In genomic region chr1:92976141-92976566, GRCm38 (mm10) we compare ENCODE assay signal across 15 mouse cellular contexts. TPM values are rescaled to one million over a fixed set of nuclear protein-coding genes. Genes with fewer than 3 reads are reported as not detected.
A peak's percentile ranks its signal among the peaks of the same experiment; 100 is the strongest.
DNase-seq lines count a peak whose midpoint lies in the region; ATAC-seq and TF ChIP-seq lines count a peak whose summit lies in the region.
"Had no signal": no experiment of that assay in that cellular context is flagged by ENCODE, and none has a peak within 500 bp of the region (broad histone marks: within the 10 kb centered on the region; RNA-seq: fewer than 3 reads in every experiment).

No protein-coding gene starts in this region.

- H3K27ac ChIP-seq in kidney, embryonic 16.5 days (ENCODE audit: low read length), result no peak overlapping the region
- peak overlapping the region; percentile 1; the same call in 1 of the 2 replicates for H3K27ac ChIP-seq in heart, embryonic 13.5 days (replicated peaks)
- H3K27ac ChIP-seq in forebrain, embryonic 13.5 days, result no peak overlapping the region
- no peak overlapping the region for H3K27ac ChIP-seq in left cerebral cortex, adult 2 months
- H3K27ac ChIP-seq: gastrocnemius, adult 2 months had no signal

- no peaks in the 10 kb centered on the region for H3K36me3 ChIP-seq in kidney, embryonic 16.5 days (ENCODE audit: insufficient read depth, low read length)
- H3K36me3 ChIP-seq in heart, embryonic 13.5 days, result no peaks in the 10 kb centered on the region
- no peaks in the 10 kb centered on the region for H3K36me3 ChIP-seq in forebrain, embryonic 13.5 days (ENCODE audit: poor library complexity, severe bottlenecking)

- DNase-seq in kidney, adult 11 months, result peak; percentile 38
- DNase-seq in adrenal gland, postnatal 25 days, result peak; percentile 28
- DNase-seq in lung, postnatal 14 days, result peak; percentile 49
- DNase-seq in left cerebral cortex, adult 11 months (ENCODE audit: low spot score), result no peak
- DNase-seq in left cerebral cortex, adult 2 months (ENCODE audit: extremely low spot score in 1 of 2, low spot score in 2 of 2), result no peak
- DNase-seq: cerebellum, adult 18-20 months; gastrocnemius, adult 2 months; right cerebral cortex, postnatal 4 days; thymus, postnatal 4 days had no signal

- ATAC-seq in kidney, embryonic 16.5 days (ENCODE audit: low FRiP score, low TSS enrichment), result no peak
- ATAC-seq in heart, embryonic 13.5 days (ENCODE audit: extremely low read depth, insufficient number of reproducible peaks, low FRiP score, low TSS enrichment), result 0 out of 2 replicates have a peak, but pooled peaks have one; percentile 28
- no peak for ATAC-seq in forebrain, embryonic 13.5 days
- ATAC-seq: inflammation-experienced regulatory T-cells, adult 6 months had no signal

- WGBS in kidney, embryonic 16.5 days, result 49% methylated on average over 6 of the region's 6 CpGs
- WGBS in heart, embryonic 13.5 days, result 19% methylated on average over 6 of the region's 6 CpGs
- 58% methylated on average over 6 of the region's 6 CpGs for WGBS in forebrain, embryonic 13.5 days

- H3K4me1 ChIP-seq in kidney, embryonic 16.5 days (ENCODE audit: insufficient read depth, low read length), result peaks cover 6% of the 10 kb centered on the region; the same call in 1 of the 2 replicates
- peaks cover 63% of the 10 kb centered on the region for H3K4me1 ChIP-seq in heart, embryonic 13.5 days
- peaks cover 6% of the 10 kb centered on the region; the same call in 1 of the 2 replicates for H3K4me1 ChIP-seq in forebrain, embryonic 13.5 days

- no peak overlapping the region for H3K4me2 ChIP-seq in kidney, embryonic 16.5 days (replicated peaks; ENCODE audit: low read depth, low read length)
- no peak overlapping the region for H3K4me2 ChIP-seq in heart, embryonic 13.5 days
- no peak overlapping the region for H3K4me2 ChIP-seq in forebrain, embryonic 13.5 days

- H3K4me3 ChIP-seq in kidney, embryonic 16.5 days (ENCODE audit: low read length), result no peak overlapping the region
- no peak overlapping the region for H3K4me3 ChIP-seq in heart, embryonic 13.5 days
- H3K4me3 ChIP-seq in forebrain, embryonic 13.5 days, result no peak overlapping the region
- no peak overlapping the region for H3K4me3 ChIP-seq in left cerebral cortex, adult 2 months
- H3K4me3 ChIP-seq: gastrocnemius, adult 2 months; myocyte had no signal

- TF ChIP-seq CTCF in left cerebral cortex, adult 2 months (IDR thresholded peaks at IDR 0.05), result no peak

- no peaks in the 10 kb centered on the region for H3K9me3 ChIP-seq in kidney, embryonic 16.5 days (ENCODE audit: low read length)
- no peaks in the 10 kb centered on the region for H3K9me3 ChIP-seq in heart, embryonic 13.5 days
- no peaks in the 10 kb centered on the region for H3K9me3 ChIP-seq in forebrain, embryonic 13.5 days (replicated peaks)

- no peaks in the 10 kb centered on the region for H3K27me3 ChIP-seq in kidney, embryonic 16.5 days (ENCODE audit: insufficient read depth, low read length)
- H3K27me3 ChIP-seq in heart, embryonic 13.5 days (replicated peaks), result peaks cover 22% of the 10 kb centered on the region
- H3K27me3 ChIP-seq in forebrain, embryonic 13.5 days, result no peaks in the 10 kb centered on the region

- intact Hi-C loops in left cerebral cortex, adult 2 months (cut with DNase I), result no loop called here

- H3K9ac ChIP-seq in kidney, embryonic 16.5 days (replicated peaks; ENCODE audit: low read length), result no peak overlapping the region
- no peak overlapping the region for H3K9ac ChIP-seq in heart, embryonic 13.5 days
- H3K9ac ChIP-seq in forebrain, embryonic 13.5 days, result no peak overlapping the region

RNA-seq across cellular contexts. Expression of gene Gpr35, which starts 25.5 kb away (rescaled TPM):
- 0.50 and 0.62 TPM in 2 replicates for polyA plus RNA-seq in kidney, embryonic 16.5 days (2015; fragmentation: Nextera tagmentation; extraction: Ambion mirVana)
- total RNA-seq in adrenal gland, postnatal 25 days (2021), result 0.33 and 0.49 TPM in 2 replicates
- polyA plus RNA-seq in heart, embryonic 13.5 days (2015; fragmentation: Nextera tagmentation; extraction: Ambion mirVana), result 0.14 and 0.48 TPM in 2 replicates
- 0.25 and 0.46 TPM in 2 replicates for polyA plus RNA-seq in forebrain, embryonic 13.5 days (2015; fragmentation: Nextera tagmentation; extraction: Ambion mirVana)
- total RNA-seq in left cerebral cortex, adult 2 months (2021), result 1 to 10 TPM in 1 of 2 experiments, under 1 TPM in 1; 0.16 to 1.1 TPM

RNA-seq across cellular contexts. Expression of gene Aqp12, which starts 30.0 kb away (rescaled TPM):
- not detected in 2 replicates for polyA plus RNA-seq in kidney, embryonic 16.5 days (2015; fragmentation: Nextera tagmentation; extraction: Ambion mirVana)
- not detected in 2 replicates for total RNA-seq in adrenal gland, postnatal 25 days (2021)
- not detected in 2 replicates for polyA plus RNA-seq in heart, embryonic 13.5 days (2015; fragmentation: Nextera tagmentation; extraction: Ambion mirVana)
- not detected in 2 replicates for polyA plus RNA-seq in forebrain, embryonic 13.5 days (2015; fragmentation: Nextera tagmentation; extraction: Ambion mirVana)
- total RNA-seq in left cerebral cortex, adult 2 months (2021), result not detected
- total RNA-seq: gastrocnemius, adult 2 months; left cerebral cortex, postnatal 25 days had no signal
- polyA plus RNA-seq: inflammation-experienced regulatory T-cells, adult 6 months; myocyte had no signal

RNA-seq across cellular contexts. Expression of gene Capn10, which starts 42.0 kb away (rescaled TPM):
- polyA plus RNA-seq in kidney, embryonic 16.5 days (2015; fragmentation: Nextera tagmentation; extraction: Ambion mirVana), result 42.8 and 44.8 TPM in 2 replicates
- total RNA-seq in adrenal gland, postnatal 25 days (2021), result 25.3 and 28.8 TPM in 2 replicates
- polyA plus RNA-seq in heart, embryonic 13.5 days (2015; fragmentation: Nextera tagmentation; extraction: Ambion mirVana), result 14.9 and 15.8 TPM in 2 replicates
- 51.7 and 54.3 TPM in 2 replicates for polyA plus RNA-seq in forebrain, embryonic 13.5 days (2015; fragmentation: Nextera tagmentation; extraction: Ambion mirVana)
- total RNA-seq in left cerebral cortex, adult 2 months (2021), result 10 to 100 TPM; 39.0 to 40.1 TPM

Comparison
In these comparisons a context has a peak if more than half of its experiments do, and no peak if none do; other contexts are left out.
1. DNase-seq: peak in kidney, adult 11 months (single experiment), adrenal gland, postnatal 25 days (single experiment) and lung, postnatal 14 days (single experiment); none in left cerebral cortex, adult 11 months (single experiment) and left cerebral cortex, adult 2 months (0 of 2).